Mouse (Mus musculus): ENCODE measurements around the gene Timm23.
"Not testable (repeated sequence)": the region's sequence is repeated elsewhere in the genome, so short reads cannot be mapped to it uniquely, and the experiment has no call there.

Timm23 gene

DNA sequence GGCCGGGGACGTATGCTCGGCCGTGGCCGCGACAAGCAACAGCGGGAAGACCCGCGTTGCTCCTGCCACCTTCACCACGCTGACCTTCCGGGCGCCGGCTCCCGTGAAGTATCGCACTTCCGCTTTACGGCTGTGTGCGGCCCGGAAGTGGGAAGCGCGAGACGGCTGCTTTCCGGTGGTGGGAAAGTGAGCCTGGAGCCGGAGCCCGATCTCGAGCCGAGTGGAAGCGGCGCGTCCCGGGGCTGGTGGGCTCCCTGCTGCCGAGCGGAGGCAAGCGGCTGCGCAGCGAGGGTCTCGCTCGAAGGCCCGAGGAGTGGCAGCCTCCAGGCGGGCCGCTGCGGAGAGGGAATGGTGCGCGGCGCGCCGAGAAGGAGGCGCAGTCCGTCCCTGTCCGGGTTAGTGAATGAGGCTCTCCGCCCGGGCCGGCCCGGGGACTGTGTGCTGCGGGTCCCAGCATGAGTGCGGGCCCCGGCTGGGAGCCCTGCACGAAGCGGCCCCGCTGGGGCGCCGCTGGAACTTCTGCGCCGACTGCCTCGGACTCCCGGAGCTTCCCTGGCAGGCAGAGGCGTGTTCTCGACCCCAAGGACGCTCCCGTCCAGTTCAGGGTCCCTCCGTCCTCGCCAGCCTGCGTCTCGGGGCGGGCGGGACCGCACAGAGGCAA is at the start of gene Timm23, which contains the start of gene Parg:
Gene Timm23, minus strand, starts transcription at position 108 of the 661 bp plus-strand sequence.
Gene Parg, plus strand, starts transcription at position 159 of the 661 bp plus-strand sequence.
- peak; percentile 64 for DNase-seq (ENCODE audit: extremely low read depth, low read depth)

DNA sequence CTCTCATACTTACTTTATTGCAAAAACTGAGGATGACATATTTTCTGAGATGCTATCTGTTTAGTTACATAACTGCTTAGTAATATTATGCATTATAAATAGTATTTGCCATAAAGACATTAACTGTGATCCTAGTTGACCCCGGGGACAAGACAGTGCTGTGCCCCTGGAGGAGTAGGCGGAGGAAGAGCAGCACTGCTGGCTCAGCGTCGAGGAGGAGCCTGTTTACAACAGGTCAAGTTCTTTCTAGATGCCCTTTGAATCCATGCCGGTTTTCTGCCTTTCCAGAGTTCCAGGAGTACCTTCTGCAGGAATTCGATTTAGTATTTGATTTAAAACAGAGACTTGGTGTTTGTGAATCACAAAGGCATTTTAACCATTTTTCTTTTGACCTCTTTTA is 47.9 kb upstream of the Timm23 start:
- DNase-seq (ENCODE audit: extremely low read depth, low read depth) = no peak

DNA sequence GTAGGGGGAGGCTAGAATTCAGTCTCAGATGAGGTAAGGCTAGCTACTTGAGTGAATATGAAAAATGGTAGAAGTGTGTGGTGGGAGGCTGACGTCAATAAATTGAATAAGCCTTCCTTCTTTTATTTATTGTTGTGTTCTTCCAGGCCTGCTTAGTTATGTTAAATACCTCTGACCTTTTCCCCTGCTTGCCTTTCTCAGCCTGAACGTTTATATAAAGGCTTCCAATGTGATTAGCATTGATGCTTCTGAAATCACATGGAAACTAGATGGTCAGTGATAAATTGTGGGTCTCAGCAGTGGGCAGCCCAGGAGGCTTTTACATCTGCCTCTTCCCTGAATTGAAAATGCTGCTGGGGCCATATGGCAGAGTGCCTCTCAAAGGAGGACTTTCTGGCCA is 44.3 kb upstream of the Timm23 start:
- DNase-seq (ENCODE audit: extremely low read depth, low read depth) = no peak

DNA sequence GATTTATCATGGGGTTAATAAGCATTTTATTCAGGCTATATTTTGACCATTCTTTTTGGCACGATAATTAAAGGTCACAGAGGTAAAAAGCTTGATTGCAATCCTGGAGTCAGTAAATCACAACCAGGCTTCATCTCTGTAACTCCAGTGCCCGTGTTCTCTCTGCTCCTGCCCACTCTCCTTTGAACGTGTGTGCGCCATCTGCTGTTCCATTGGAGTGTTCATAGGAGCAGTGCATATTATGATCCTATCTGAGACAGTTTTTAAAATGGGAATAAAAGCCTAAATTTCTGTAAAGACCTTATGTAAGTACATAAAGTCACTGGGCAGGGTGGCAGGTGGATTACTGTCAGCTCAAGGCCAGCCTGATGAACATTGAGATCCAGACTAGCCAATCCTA is 40.7 kb upstream of the Timm23 start:
- DNase-seq (ENCODE audit: extremely low read depth, low read depth) = no peak

DNA sequence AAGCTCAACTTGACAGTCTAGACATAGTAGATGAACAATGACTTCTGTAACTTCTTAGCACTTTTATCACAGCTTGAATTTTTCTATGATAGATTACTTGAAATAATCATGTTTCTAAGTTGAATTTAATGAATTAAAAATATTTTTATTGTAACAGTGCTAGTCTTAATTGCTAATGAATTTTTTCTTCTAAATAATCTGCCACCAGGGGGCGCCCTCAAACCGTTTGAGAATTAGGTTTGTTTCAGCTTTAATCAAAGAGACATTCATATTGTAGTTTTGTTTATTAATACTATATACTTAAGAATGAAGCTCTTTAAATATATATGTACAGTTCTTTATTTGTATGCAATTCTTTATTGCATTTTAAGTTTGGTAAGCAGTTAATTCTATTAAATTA is 27.3 kb upstream of the Timm23 start:
- DNase-seq (ENCODE audit: extremely low read depth, low read depth) = peak; percentile 18

DNA sequence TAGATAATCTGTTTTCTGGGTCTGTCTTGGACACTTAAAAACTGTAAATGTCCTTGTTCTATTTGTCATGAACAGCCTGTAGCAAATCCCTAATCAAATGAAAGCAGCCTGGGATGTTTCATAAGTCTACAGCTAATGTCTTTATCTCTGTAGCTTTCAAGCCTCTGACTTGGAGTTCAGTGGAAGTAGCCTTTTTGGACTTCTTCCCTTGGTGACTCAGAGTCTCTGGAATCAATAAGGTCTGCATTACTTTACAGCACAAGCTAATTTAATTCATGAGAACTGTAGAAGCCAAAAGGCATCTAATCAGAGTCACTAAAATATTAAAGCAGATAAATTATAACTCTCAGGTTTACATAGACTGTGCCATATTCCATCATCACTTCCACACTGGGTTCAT is 24.9 kb upstream of the Timm23 start:
- DNase-seq (ENCODE audit: extremely low read depth, low read depth) = no peak

DNA sequence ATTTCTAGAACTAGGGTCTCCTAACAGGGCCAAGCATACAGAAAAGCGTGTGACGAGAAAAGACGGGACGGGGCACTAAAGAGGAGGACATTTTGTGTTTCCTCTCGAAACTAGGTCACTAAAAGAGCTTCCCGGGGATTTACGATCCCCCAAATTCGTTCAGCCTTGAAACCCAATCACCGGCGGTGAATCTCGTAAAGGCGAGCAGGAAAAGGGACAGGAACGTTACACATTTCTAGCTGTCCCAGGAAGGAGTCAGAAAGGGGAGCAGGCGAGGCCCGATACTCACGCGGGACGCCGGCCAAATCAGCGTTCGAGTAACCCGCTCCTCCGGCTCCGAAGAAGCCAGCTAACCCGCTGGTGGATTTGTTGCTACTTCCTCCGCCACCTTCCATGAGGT is 344 bp downstream of the Timm23 start:
- no peak for DNase-seq (ENCODE audit: extremely low read depth, low read depth)

DNA sequence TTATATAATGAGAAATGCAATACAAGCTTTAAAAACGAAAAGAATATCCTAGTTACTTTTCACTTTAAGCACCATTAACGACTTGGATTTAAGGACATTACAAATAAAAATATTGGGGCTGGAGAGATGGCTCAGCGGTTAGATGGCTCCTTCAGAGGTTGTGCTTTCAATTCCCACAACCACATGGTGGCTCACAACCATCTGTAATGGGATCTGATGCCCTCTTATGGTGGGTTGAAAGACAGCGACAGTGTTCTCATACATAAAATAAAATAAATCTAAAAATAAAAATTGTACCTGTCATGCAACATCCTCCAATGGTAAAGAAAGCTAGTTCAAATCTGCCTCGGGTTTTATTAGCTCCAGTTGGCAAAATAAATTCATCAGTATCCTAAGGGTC is 8.1 kb downstream of the Timm23 start:
- DNase-seq (ENCODE audit: extremely low read depth, low read depth) = not testable (repeated sequence)

DNA sequence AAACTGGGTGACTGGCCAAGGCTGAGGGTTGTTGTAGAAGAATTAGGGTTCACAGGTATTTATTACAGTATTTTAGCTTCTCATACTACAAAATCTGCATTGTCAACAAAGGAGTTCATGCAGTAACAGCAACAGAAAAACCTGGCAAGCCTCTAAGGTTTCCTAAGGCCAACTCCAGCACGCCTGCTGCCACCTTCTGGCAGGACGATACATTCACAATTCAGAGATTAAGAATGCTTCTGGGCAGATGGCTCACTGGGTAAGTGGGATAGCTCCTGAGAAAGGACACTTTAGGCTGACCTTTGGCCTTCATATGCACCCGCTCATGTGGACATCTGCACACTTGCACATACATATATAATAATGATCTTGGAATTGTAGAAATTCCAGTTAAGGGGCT is 9.3 kb downstream of the Timm23 start:
- DNase-seq (ENCODE audit: extremely low read depth, low read depth) = no peak

DNA sequence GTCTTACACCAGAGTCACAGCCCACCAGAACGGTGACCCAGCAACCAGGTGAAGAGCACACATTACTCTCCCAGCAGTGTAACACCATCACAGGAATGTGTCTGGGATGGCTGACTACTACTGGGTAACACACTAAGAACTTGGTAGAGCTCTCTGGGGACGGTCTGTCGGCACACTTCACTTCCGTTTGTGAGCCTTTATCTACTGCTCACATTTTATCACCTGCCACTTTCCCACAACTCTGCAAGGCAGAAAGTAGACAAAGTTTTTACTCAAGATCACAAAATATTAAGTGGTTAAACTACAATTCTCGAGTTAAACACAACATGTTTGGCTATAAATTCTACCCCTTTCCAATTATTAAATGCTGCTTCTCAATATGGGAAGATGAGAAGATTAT is 9.8 kb downstream of the Timm23 start:
- DNase-seq (ENCODE audit: extremely low read depth, low read depth) = no peak

DNA sequence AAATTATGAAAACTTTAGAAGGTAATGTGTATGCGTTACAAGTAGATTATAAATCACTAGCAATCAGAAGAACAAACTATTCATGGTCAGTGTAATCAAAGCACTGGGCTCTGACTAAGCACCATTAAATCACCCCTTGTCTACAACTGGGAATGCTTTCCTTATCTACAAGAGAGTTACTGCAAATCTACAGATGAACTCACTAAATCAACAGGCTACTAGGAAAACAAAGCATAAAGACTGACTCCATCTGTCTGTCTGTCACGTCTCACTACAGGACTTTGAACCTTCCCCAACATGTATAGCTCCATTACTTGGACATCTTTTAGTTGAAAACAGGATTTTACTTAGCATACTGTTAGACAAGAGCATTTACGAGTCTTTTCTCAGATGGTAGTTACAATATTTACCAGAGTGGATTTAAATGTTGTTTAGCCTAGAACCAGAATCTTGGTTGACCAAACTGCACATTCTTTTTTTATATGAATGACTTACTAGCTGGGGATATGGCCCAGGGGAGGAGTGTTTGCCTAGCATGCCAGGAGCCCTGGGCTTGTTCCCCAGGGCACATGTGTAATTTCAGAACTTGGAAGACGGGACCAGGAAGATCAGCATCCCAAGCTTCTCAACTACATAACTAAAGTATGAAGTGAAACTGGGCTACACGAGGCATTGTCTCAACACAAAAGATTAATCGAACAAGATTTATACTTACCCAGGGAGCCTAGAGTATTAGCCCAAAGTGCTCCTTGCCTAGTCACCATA is 10.9 kb downstream of the Timm23 start:
- DNase-seq (ENCODE audit: extremely low read depth, low read depth) = no peak

DNA sequence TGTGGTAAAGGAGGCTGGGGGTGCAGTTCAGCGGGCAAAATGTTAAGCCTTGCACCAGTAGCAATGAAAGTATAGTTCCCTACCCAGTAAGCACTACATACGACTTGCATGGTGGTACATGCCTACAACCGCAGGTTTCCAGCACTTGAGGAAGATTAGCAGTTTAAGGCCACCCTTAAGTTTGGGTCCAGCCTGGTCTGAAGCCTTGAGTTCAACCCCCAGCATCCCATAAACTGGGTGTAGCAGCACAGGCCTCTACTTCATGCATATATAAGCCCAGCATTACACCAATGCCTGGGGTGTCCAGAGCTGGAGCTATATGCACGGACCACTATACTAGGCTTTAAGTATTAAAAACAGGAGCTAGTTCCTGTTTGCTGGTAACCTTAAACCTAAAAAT is 17.9 kb downstream of the Timm23 start:
- DNase-seq (ENCODE audit: extremely low read depth, low read depth) = no peak

DNA sequence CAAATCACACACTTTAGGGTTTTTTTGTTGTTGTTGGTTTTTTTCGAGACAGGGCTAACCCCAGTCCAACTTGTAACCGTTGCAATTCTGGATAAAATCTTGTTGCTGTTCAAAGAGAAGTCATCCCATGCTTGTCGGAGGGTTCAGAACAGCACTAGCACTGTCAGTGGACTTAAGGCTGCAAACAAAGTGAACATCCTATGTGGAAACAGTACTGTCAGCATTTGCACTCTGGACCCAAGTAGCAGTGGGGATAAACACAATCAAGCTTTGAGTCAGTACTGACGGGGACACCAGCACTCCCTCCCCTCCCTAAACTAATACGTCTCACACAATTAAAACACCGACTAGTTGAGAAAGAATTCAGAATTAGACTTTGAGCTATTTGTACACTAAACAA is 20.8 kb downstream of the Timm23 start:
- no peak for DNase-seq (ENCODE audit: extremely low read depth, low read depth)

DNA sequence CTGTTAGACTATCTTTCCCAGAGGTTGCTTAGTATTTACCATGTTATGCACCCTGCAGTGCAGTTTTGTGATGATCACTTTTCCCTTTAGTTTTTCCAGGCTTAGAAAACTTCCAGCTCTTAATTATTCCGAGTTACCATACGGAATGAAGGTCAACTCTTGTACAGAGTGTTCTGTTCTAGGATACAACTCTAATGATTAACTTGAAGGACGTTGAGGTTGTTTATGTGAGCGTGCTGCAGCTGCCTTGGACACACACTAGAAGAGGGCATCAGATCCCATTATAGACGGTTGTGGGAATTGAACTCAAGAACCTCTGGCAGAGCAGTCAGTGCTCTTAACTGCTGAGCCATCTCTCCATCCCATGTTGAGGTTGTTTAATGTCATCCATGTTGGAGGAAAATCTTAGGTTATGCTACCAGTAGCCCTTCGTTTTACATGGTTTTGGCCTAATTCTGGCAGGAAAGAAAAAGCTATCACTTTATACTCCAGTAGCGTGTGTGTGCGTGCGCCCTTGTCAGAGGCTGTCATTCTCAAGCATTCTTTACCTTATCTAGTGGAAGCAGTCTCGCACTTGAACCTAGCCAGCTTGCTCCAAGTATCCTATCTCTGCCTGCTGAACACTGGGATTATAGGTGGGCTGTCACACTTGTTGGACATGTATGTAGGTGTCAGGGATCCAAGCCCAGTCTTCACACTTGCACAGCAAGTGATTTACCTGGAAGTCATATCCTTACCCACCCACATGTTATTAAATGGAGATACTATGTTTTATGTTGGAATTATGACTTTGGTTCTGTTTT is 22.1 kb downstream of the Timm23 start:
- DNase-seq (ENCODE audit: extremely low read depth, low read depth) = no peak

DNA sequence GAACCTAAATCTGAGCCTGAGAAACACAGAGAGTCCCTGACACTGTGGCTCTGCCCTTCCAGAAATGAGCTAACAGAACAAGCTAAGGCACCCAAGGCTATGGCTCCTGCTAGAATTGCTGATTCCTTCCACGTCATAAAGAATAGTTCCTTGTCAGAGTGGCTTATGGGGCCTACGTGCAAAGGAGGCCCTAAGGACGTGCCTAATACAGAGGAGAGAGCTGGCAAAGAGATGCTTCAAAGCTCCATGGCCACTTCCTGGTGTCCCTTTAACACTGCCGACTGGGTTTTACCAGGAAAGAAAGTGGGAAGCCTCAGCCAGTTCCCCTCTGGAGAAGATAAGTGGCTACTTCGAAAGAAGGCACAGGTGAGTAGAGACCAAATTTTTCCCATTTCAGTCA is 25.1 kb downstream of the Timm23 start:
- not testable (repeated sequence) for DNase-seq (ENCODE audit: extremely low read depth, low read depth)

DNA sequence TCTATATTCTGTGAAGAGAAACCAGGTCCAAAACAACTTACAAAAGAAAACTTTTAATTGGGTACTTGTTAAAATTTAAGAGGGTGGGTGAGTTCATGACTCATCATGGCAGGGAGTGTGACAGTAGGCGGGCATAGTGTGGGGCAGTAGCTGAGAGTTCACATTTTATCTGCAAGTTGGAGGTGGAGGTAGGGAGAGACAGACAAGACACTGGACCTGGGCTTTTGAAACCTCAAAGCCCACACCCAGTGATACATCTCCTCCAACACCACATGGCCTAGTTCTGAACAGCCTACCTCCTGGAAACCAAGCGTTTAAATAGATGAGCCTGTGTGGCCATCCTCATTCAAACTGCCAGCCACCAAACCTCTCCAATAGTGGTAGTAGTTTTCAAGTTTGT is 26.4 kb downstream of the Timm23 start:
- no peak for DNase-seq (ENCODE audit: extremely low read depth, low read depth)

DNA sequence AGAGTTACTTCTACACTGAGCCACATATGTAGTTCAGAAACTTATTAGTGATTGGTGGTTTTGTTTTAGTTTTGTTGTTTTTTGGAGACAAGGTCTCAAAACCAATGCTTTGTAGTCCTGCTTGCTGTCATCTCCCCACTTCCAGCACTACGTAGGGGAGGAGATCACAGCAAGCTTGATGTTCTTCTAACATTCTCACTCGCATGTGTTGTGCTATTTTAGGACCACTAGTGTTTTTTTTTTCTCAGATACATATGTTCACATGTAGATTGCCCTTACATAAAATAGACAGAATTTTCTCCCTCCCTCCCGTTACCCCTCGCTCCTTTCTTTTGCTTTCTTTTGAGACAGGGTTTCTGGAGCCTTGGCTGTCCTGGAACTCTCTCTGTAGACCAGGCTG is 31.6 kb downstream of the Timm23 start:
- DNase-seq (ENCODE audit: extremely low read depth, low read depth) = no peak

DNA sequence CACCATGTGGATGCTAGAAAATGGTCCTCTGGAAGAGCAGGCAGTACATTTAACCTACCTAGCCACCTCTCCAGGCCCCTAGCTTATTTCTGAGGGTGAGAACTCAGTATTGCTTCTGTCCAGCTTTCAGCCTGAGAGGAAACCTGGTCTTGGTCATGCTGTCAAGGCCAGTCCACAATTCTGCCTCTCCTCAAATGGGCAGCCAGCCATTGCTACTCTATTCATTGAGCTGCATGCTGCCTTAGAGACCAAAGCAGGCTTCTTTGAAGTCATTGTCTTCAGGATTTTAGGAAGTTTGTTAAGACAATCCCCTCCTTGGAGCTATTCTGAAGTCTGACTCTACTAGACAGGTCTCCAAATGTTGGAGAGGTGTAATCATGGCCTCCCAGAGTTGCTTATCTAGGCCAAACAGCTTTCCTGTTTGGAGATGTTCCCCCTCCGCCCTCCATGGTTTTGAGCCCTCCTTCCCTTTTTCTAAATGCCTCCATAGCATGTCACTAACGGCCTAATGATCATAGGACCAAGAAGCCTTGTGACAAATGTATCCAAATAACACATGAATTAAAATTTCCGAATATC is 33.0 kb downstream of the Timm23 start:
- peak; percentile 96 for DNase-seq (ENCODE audit: extremely low read depth, low read depth)

DNA sequence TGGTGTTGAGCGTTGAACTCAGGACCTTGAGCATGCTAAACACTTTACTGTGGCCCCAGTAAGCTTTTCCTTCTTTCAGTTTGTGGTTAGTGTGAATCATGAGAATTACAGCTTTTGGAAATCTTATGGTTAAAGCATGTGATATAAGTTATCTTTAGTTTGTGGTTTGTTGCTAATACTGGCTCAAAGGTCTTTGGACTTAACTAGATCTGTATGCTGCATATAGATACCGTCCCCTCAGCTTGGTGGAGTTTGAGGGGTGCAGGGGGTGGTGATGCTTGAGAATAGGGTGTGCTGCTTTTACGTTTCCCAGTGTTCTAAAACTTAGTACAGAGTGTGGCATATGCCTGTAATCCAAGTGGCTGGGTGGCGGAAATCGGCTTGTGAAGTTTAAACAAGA is 34.4 kb downstream of the Timm23 start:
- DNase-seq (ENCODE audit: extremely low read depth, low read depth) = peak; percentile 66

DNA sequence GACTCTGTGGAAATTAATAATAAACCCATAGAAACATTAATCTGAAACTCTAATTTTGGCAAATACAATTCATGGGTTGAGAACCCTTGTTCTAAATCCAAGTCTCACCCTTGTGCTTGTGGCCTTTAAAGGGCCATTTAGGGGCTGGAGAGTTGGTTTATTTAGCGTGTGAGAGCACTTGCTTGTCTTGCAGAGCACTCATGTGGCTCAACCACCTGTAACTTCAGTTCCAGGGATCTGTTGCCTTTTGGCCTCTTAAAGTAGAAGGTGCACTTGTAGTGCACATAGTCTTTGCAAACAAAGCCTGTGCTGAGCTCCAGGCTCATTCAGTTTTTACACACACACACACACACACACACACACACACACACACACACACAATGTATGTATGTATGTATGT is 34.9 kb downstream of the Timm23 start:
- DNase-seq (ENCODE audit: extremely low read depth, low read depth) = no peak

DNA sequence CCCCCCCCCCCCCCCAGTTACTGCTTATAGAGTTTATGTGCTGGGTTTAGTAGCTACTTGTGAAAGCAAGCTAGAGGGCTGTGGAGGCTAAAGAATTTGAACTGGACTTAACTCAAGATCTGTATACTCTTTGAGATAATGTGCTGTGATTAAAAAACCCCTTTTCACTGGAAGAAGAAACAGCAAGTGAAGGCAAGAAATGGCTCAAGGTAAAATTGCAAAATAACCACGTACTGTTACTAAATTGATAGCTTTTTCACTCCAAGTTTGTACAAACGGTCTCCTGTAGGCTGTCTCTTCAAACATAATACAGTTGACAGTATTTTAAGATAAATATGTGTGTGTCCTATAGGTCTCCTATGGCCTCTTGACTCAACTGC is 35.6 kb downstream of the Timm23 start:
- no peak for DNase-seq (ENCODE audit: extremely low read depth, low read depth)
